Mouse (Mus musculus) G1E (cell line): ENCODE measurements around the gene Ctsa. TPM values are rescaled to one million over a fixed set of nuclear protein-coding genes. Genes with fewer than 3 reads are reported as not detected.
"Not testable (repeated sequence)": the region's sequence is repeated elsewhere in the genome, so short reads cannot be mapped to it uniquely, and the experiment has no call there.

Experiments
- ATAC-seq: 2 replicates; pipeline ENCODE4 v1.8.0; 2016; ENCODE audit warnings: mild to moderate bottlenecking; ENCODE audit not compliant: insufficient number of reproducible peaks, poor library complexity, low FRiP score, severe bottlenecking; ENCODE audit errors: extremely low read depth
- DNase-seq: peaks from one replicate; pipeline ENCODE4 v3.0.0; 2012; ENCODE audit warnings: low spot score
- H3K27me3 ChIP-seq: 2 replicates; pipeline ENCODE4 v1.6.1; 2012; ENCODE audit warnings: mild to moderate bottlenecking, low read length, inconsistent platforms; ENCODE audit not compliant: insufficient read depth
- H3K36me3 ChIP-seq: replicated peaks from 2 replicates; pipeline ENCODE3; 2012; ENCODE audit warnings: mild to moderate bottlenecking, inconsistent platforms
- H3K4me1 ChIP-seq: 2 replicates; pipeline ENCODE4 v1.6.1; 2012; ENCODE audit warnings: low read depth, low read length, inconsistent platforms, mixed read lengths; ENCODE audit not compliant: insufficient read depth
- H3K4me3 ChIP-seq: 2 replicates; pipeline ENCODE4 v1.5.1; 2012; ENCODE audit warnings: low read depth, mild to moderate bottlenecking, inconsistent platforms, low read length, moderate library complexity, mixed read lengths
- H3K9me3 ChIP-seq: replicated peaks from 2 replicates; pipeline ENCODE4 v1.6.1; 2012; ENCODE audit warnings: inconsistent platforms
- CTCF ChIP-seq: IDR thresholded peaks from 2 replicates; pipeline ENCODE4 v1.5.1; 2012; ENCODE audit warnings: low read depth, low read length, inconsistent platforms, mixed read lengths
- GATA1 ChIP-seq: IDR thresholded peaks from 2 replicates; pipeline ENCODE4 v1.6.1; 2012; ENCODE audit warnings: borderline replicate concordance, low read length, inconsistent platforms, mixed read lengths
- GATA2 ChIP-seq: IDR thresholded peaks from 2 replicates; pipeline ENCODE4 v1.6.1; 2012; ENCODE audit warnings: low read depth, low read length, inconsistent platforms, borderline replicate concordance
- POLR2AphosphoS5 ChIP-seq: IDR thresholded peaks from 2 replicates; pipeline ENCODE4 v1.6.1; 2012; ENCODE audit warnings: low read depth, low read length, inconsistent platforms; ENCODE audit not compliant: insufficient replicate concordance
- TAL1 ChIP-seq: conservative IDR thresholded peaks from 2 replicates; pipeline ENCODE4 v1.6.1; 2012; ENCODE audit warnings: low read depth, low read length, inconsistent platforms, mixed read lengths
- polyA plus RNA-seq: library from polyadenylated mRNA; stranded (reverse); fragments of >175 nt; gene quantifications from 2 replicates; pipeline ENCODE4 v1.2.3, GENCODE M21; 2012
- total RNA-seq, 2 experiments: library from RNA; stranded (forward) in 1 of 2; stranded (reverse) in 1 of 2; fragments of 200-1000 nt in 1 of 2; fragments of >200 nt in 1 of 2; fragmentation: Nextera tagmentation in 1 of 2; gene quantifications; 2 replicates each; pipeline ENCODE4 v1.2.3; 2014 to 2017

Ctsa gene
- total and polyA plus RNA-seq, 3 experiments = 24.7 to 68.2 (median 58.7) TPM

DNA sequence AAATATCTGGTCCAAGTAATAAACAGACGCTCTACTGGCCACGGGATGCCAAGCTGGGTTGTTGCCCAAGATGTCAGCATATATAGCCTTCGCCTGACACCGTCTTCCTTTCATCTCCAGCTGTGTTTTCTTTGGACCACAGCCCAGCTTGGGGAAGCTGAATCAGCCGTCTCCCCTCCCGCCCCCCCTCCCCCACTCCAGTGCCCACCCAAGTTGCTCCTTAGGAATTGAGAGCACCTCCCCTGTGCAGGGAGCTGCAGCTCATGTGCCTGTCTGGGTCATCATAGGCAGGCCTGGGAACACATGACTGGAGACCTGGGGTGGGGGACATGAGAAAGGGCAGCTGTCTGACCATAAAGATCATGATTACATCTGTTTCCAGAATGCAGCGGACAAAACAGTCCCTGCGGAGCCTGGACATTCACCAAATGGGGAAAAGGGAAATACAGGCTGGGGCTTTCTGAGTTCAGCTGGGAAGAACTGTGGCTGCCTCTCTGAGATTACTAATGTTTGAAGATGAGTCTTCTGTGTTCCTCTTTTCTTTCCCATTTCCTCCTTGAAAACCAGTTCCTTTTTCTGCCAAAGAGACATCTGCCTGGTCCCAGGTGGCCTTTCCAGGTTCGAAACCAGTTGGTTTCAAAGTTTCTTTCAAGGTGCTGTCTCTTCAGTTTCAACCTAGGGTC is 29.6 kb downstream of the Ctsa start:
- TF ChIP-seq GATA2 = no peak
- TF ChIP-seq POLR2AphosphoS5 = no peak
- TF ChIP-seq TAL1 = no peak
- TF ChIP-seq GATA1 = no peak
- TF ChIP-seq CTCF = no peak
- ATAC-seq (no peak), DNase-seq (no peak)
- peaks cover 6% of the 10 kb centered on the region for H3K4me1 ChIP-seq
- H3K27me3 ChIP-seq = peaks cover 34% of the 10 kb centered on the region
- no peaks in the 10 kb centered on the region for H3K36me3 ChIP-seq
- no peak overlapping the region for H3K4me3 ChIP-seq
- 0 out of 2 replicates have a peak, but pooled peaks cover under 1% of the 10 kb centered on the region for H3K9me3 ChIP-seq

DNA sequence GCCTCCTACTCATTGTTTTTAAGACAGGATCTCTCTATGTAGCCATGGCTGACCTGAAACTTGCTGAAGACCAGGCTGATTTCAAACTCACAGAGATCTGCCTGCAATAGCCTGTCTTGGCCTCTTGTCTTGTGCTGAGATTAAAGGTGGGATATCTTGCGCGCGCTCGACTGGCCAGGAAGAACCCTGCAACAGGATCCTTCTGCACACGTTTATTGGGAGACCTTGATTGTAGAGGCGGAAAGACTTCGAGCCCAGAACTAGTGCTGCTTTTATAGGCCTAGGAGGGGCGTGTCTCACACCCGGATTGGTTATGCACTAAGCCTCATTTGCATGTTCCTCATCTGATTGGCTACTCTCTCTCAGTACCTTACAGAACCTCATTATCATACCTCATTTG is 30.7 kb downstream of the Ctsa start:
- not testable (repeated sequence) for ATAC-seq, DNase-seq, H3K9me3 ChIP-seq

DNA sequence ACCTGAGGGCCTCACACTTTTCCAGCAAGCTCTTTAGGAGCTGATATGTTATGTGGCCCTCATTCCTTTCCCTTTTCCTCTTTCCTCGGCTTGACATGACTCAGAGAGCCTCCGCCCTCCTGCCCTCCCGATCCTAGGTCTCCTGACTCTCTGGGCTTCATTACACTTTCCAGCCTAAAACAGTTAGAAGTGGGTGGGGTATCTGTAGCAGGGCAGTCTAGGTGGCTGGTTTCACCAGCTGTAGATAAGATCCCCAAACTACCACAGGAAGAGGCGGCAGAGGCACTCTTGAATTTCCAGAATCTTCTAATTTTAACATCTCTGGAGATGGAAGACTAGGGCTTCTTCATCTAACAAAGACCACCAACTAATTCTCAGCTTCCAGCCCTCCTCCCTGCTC is 31.9 kb downstream of the Ctsa start:
- Histone ChIP-seq H3K27me3 (peaks cover 15% of the 10 kb centered on the region), H3K4me1 (0 out of 2 replicates have a peak, but pooled peaks cover 5% of the 10 kb centered on the region), H3K36me3 (no peaks in the 10 kb centered on the region), H3K9me3 (peaks cover 4% of the 10 kb centered on the region), H3K4me3 (no peak overlapping the region)
- ATAC-seq (no peak), DNase-seq (no peak)
- TF ChIP-seq POLR2AphosphoS5 (no peak), GATA2 (no peak), CTCF (no peak), TAL1 (no peak)

More for the DNA sequence above, 30.7 kb downstream of the Ctsa start:
- not testable (repeated sequence) for H3K4me3 ChIP-seq, H3K36me3 ChIP-seq, H3K4me1 ChIP-seq
- peaks cover 23% of the 10 kb centered on the region for H3K27me3 ChIP-seq

DNA sequence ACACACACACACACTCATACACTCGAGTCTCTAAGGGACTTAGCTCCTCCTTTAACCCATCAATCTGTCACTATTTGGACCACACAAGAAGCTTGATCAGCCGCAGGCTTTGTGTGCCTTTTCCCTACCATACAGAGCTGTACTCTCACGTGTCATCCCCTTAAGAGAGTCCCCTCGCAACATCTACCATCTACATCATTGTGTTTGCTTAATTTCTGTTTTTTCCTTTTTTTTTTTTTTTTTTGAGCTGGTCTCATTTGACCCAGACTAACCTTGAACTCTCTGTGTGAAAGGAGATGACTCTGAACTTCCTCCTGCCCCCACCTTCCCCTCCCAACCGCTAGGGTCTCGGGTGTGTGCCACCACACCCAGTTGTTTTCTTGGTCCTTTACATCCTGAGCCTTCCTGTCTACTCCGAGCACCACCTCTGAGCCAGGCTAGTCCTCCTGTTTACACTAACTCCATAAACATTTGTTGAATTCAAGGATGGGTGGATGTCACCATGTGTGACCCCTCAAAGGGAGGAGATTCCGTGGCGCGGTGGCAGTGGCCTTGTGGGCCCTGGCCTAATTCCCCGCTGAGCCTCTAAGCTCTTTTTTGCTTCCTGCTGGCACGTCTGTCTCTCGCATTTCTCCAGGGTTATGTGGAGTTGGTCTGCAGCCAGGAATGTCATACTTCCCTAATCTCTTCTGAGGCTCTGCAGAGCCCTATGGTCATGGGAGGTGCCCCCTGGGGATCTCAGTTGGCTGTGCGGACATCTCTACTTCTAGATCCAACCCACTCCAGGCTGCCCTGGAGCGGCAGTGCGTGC is 34.3 kb downstream of the Ctsa start:
- H3K9me3 ChIP-seq = peaks cover 4% of the 10 kb centered on the region
- H3K4me3 ChIP-seq = no peak overlapping the region
- peaks cover 15% of the 10 kb centered on the region for H3K27me3 ChIP-seq
- ATAC-seq (no peak), DNase-seq (no peak)
- TF ChIP-seq GATA1 = no peak
- TF ChIP-seq POLR2AphosphoS5 = no peak
- no peak for TF ChIP-seq TAL1
- H3K36me3 ChIP-seq = no peaks in the 10 kb centered on the region
- 0 out of 2 replicates have a peak, but pooled peaks cover 5% of the 10 kb centered on the region for H3K4me1 ChIP-seq

DNA sequence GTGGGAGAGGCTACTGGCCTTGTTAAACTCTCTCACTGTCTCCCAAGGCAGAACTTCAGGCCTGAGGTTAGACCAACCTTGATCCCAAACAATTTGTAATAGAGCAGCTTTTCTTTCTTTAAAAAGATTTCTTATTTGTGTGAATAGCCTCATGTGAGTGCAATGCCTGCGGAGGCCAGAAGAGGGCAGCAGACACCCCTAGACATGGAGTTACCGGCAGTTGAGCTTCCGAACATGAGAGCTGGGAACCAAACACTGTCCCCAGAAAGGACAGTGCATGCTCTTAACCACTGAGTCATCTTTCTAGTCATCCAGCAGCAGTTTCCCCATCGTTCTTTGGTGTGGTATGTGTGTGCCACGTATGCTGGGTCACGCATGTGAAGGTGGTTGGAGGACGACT is 34.9 kb downstream of the Ctsa start:
- DNase-seq (no peak), ATAC-seq (no peak)
- Histone ChIP-seq H3K4me3 (no peak overlapping the region), H3K4me1 (0 out of 2 replicates have a peak, but pooled peaks cover 5% of the 10 kb centered on the region), H3K9me3 (peaks cover 4% of the 10 kb centered on the region), H3K36me3 (no peaks in the 10 kb centered on the region), H3K27me3 (peaks cover 18% of the 10 kb centered on the region)
- TF ChIP-seq GATA1 (no peak), CTCF (peak; percentile 59)

DNA sequence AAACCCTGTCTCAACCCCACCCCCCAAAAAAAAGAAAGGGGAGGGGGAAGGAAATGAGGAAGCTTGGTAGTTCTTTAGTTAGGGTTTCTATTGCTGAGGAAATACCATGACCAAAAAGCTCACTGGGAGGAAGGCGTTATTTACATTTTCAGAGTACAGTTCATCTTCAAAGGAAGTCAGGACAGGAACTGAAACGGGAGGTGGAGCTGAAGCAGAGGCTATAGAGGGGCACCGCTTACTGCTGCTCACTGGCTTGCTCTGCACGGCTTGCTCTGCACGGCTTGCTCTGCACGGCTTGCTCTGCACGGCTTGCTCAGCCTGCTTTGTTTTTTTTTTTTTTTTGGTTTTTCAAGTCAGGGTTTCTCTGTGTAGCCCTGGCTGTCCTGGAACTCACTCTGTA is 35.8 kb downstream of the Ctsa start:
- ATAC-seq (no peak), DNase-seq (no peak)
- no peak overlapping the region for H3K4me3 ChIP-seq
- H3K36me3 ChIP-seq = no peaks in the 10 kb centered on the region
- H3K4me1 ChIP-seq = 0 out of 2 replicates have a peak, but pooled peaks cover 5% of the 10 kb centered on the region
- H3K27me3 ChIP-seq = peaks cover 23% of the 10 kb centered on the region
- peaks cover 4% of the 10 kb centered on the region for H3K9me3 ChIP-seq
- TF ChIP-seq TAL1 = no peak

DNA sequence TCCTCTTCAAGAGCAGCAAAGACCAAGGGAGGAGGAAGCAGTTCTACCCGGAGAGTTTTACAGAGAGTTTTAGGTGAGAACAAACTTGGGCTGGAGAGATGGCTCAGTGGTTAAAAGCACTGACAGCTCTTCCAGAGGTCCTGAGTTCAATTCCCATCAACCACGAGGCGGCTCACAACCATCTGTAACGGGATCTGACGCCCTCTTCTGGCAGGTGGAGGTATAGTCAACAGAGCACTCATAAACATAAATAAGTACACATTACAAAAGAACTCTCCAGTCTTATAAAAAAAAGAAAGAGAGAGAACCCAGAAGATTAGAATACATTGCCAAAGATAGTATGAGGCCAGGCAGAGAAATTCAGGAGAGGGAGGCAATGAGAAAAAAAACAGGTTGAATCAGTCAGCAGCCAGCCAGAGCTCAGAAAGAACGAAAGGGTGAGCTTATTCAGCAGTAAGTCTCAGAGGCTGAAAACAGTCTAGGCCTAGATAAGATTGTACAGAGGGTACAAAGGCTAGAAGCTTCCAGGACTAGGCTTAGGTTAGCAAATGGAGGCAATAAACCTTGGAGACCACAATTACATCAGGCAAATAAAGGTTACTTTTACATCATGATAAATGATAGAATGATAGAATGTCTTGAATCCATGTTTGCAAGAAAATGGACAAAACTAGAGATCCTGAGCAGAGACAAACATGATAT is 39.1 kb downstream of the Ctsa start:
- H3K27me3 ChIP-seq = peaks cover 25% of the 10 kb centered on the region
- peaks cover 4% of the 10 kb centered on the region for H3K9me3 ChIP-seq
- H3K4me1 ChIP-seq = peaks cover 10% of the 10 kb centered on the region; the same call in 1 of the 2 replicates
- H3K36me3 ChIP-seq = no peaks in the 10 kb centered on the region
- ATAC-seq = no peak
- no peak for TF ChIP-seq POLR2AphosphoS5
- TF ChIP-seq CTCF = no peak
- TF ChIP-seq GATA1 = no peak
- no peak for TF ChIP-seq TAL1
- TF ChIP-seq GATA2 = no peak
- DNase-seq = no peak
- H3K4me3 ChIP-seq = no peak overlapping the region
